Mouse (Mus musculus): ENCODE measurements around the gene Spag16. TPM values are rescaled to one million over a fixed set of nuclear protein-coding genes. Genes with fewer than 3 reads are reported as not detected.

Spag16 gene
- polyA plus RNA-seq, 1 experiment, result not detected

DNA sequence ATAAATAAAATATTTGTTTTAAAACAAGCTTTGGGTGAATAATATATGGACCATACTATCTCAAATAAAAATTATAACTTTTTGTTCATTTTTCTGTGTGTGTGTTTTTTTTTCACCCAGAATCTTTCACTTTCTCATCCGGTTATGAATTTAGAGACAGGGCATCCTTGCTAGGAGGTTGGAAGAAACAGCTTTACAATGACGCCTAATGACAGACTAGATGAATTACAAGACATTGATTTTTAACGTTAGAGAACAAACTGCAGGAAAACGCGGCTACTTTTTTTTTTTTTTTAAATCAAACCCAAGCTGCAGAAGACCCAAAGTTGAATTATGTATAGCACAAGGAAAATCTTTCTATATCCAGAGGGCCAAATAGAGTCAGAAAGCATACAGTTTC is 898.3 kb downstream of the Spag16 start:
- TF ChIP-seq POLR2A (IDR thresholded peaks at IDR 0.05; ENCODE audit: low read depth, low read length), result no peak
- TF ChIP-seq CTCF (IDR thresholded peaks at IDR 0.05; ENCODE audit: extremely low read depth, insufficient read length, insufficient replicate concordance, low read depth, low read length), result no peak
- WGBS, result 40% methylated on average over 5 of the region's 5 CpGs

GRCm38 (mm10) chr1:70725655-70726066 is 898.9 kb downstream of the Spag16 start, which contains the start of gene Vwc2l:
Gene Vwc2l, plus strand, starts transcription at chr1:70725715.
- H3K27me3 ChIP-seq (ENCODE audit: control insufficient read depth, insufficient read depth, low read length), result no peaks in the 10 kb centered on the region
- no peak within 1 kb of the TSS for H3K27ac ChIP-seq (ENCODE audit: insufficient read depth, low read depth, low read length)
- WGBS, result 13% methylated on average over 13 of the region's 13 CpGs
- H3K4me3 ChIP-seq (ENCODE audit: low read depth, low read length), result no peak within 1 kb of the TSS
- no peak for TF ChIP-seq CTCF (IDR thresholded peaks at IDR 0.05; ENCODE audit: extremely low read depth, insufficient read length, insufficient replicate concordance, low read depth, low read length)
- no peak for TF ChIP-seq POLR2A (IDR thresholded peaks at IDR 0.05; ENCODE audit: low read depth, low read length)
- H3K36me3 ChIP-seq (ENCODE audit: control insufficient read depth, insufficient read depth, low read length), result no peaks in the 10 kb centered on the region
- H3K4me1 ChIP-seq (ENCODE audit: control insufficient read depth, insufficient read depth, insufficient read length, low read length), result no peaks in the 10 kb centered on the region

More for the DNA sequence above, 898.3 kb downstream of the Spag16 start:
- Histone ChIP-seq H3K4me3 (ENCODE audit: low read depth, low read length) (no peak overlapping the region), H3K4me1 (ENCODE audit: control insufficient read depth, insufficient read depth, insufficient read length, low read length) (no peaks in the 10 kb centered on the region), H3K36me3 (ENCODE audit: control insufficient read depth, insufficient read depth, low read length) (no peaks in the 10 kb centered on the region), H3K27ac (ENCODE audit: insufficient read depth, low read depth, low read length) (no peak overlapping the region), H3K27me3 (ENCODE audit: control insufficient read depth, insufficient read depth, low read length) (no peaks in the 10 kb centered on the region)

Other genes with a start within 250 kb of the Spag16 start
- gene Ikzf2, start 139.7 kb upstream of the Spag16 start, polyA plus RNA-seq (2012; rRNA removed), result 0.19 and 0.38 TPM in 2 replicates

Measured in small intestine, adult 2 months (tissue).